Mouse (Mus musculus) monocyte, adult 2 months (primary cell): Measurements from ENCODE around the gene Adamtsl4.
"Not testable (repeated sequence)": the region's sequence is repeated elsewhere in the genome, so short reads cannot be mapped to it uniquely, and the experiment has no call there.

Source experiments
- DNase-seq, 2 experiments: peaks; one replicate each; pipeline ENCODE4 v3.0.0; 2022; ENCODE audit warnings: low spot score in 2 of 2, low read depth in 1 of 2

Gene Adamtsl4

DNA sequence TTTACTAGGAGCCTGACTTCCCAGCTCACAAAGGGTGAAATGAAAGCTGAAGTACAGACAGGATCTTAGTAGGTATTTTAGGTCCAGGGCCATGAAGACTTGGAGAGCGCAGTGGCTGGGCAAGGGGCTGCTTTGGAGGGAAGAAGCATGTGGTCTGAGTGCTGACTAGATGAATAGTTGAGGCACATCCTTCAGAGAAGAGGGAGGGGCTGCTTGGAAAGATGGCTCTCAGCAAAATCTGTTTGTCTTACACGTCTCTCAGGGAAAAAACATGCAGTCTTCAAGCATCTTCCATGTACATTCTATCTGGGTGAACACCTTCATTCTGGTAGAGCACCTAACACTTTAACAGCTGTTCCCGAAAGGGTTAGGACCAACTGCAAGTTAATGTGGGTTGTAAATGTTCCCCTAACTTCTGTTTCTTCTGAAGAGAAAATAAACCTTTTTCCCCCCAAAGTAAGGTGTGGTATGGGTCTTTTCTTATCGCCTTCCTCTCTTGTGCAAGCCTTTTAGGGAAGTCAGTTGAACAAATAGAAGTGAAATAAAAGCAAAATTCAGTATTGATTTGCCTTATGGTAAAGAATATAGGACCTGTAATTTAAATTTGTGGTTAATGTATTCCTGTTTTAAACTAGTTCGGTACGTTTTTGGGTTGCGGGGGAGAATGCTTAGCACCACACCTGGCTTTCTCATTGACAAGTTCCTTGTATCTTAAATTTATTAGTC lies 24.8 kb downstream of the Adamtsl4 start:
- no peak for DNase-seq

DNA sequence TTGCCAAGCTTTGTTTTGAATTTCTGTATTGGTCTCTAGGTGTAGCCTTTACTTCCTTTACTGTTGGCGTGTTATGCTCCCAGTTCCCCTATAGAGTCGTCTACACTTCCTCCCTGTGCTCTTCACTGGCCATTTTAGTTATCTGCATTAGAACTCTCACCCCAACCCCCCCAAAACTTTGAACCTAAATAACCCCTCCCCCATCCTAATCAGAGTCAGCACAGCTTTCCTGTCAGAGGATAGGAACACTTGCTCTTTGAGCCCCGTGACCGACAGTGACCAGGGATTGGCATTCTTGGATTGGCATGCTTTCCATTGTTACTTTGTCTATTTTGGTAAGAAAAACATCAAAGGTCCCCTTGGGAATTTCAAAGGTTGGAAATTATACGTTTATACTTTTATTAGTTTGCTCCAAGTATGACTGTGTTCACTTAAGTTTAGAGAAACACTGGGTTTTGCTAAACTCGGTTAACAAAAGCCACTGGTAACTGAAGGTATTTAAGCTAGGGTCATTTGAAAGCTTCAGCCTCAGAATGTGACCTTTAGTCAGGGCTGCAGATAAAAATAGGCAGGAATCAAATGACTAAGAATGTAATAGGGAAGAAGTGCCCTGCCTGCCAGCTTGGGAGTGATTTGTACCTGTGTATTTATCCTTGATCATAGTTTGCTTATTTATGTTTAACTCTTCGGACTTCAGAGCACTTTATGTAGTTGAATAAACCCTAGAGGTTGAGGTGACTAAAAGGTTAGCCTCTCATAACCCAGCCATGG lies 25.6 kb downstream of the Adamtsl4 start:
- DNase-seq: no peak

DNA sequence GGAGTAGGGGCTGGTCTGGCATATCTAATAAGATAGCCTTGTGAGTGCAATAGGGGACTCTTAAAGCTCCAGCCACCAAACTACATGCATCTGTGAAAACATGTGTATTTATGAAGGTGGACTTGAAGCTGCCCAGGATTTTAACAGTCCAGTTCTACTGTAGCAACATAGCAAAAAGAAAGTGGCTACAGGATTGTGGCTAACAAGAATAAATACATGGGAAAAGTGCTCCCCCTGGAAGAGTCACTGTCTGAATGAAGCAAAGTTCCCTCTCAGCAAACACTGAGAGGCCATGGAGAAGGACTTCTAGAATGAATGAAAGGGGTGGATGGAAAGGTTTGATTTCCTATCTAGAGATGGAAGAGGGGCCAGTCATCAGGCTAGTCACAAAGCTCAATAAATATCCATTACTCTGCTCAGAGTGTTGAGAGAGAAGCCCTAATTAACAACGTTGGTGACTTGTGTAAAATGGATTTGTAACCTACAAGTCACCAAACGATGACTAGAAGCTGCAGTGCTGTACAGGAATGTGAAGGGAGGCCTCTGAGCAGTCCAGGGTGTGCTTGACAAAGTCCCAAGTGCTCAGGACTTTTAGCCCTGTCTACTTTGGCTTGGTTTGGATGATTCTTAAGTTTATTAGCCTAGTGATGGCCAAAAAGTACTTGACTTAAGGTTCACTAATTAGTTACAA lies 26.8 kb downstream of the Adamtsl4 start:
- no peak for DNase-seq

DNA sequence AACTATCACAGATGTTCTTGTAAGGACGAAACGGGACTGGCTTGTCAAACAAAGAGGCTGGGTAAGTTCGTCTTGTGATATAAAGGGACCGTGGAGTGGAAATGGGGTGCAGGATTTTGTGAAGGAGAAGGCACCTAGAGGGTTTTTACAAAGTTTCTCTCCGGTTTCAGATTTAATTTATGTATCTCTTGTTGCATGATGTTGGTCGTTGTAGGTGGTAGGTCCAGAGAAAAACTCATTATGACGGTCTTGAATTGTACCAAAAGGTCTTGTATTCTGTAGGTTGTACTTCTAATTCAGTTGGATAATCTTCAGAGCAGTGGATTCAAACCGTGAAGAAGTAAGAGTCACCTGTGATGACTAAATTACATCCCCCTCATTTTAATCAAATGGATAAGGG lies 27.8 kb downstream of the Adamtsl4 start:
- DNase-seq: no peak

DNA sequence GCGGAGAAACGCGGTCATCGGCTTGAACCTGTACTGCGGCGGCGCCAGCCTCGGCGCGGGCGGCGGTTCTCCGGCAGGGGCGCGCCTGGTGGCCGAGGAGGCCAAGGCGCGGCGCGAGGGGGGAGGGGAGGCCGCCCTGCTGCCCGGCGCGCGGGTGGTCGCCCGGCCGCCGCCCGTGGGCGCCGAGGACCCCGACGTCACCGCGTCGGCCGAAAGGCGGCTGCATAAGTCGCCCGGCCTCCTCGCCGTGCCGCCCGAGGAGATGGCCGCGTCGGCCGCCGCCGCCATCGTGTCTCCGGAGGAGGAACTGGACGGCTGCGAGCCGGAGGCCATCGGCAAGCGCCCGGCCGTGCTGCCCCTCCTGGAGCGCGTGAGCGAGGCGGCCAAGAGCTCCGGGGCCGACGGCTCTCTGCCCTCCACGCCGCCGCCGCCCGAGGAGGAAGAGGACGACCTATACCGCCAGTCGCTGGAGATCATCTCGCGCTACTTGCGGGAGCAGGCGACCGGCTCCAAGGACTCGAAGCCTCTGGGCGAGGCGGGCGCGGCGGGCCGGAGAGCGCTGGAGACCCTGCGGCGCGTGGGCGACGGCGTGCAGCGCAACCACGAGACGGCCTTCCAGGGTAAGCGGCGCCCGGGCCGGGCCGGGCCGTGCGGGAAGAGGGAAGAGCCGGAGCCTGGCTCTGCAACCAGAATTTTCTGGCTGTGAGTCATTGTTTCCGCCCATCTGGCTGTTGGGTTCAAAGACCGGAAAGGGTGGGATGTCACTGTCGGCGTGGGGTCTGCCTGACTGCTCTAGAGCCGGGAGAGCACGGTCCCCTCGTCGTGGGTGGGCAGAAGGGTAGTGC lies 28.6 kb downstream of the Adamtsl4 start:
- peak in 1 of 2 experiments; percentile 57 for DNase-seq

DNA sequence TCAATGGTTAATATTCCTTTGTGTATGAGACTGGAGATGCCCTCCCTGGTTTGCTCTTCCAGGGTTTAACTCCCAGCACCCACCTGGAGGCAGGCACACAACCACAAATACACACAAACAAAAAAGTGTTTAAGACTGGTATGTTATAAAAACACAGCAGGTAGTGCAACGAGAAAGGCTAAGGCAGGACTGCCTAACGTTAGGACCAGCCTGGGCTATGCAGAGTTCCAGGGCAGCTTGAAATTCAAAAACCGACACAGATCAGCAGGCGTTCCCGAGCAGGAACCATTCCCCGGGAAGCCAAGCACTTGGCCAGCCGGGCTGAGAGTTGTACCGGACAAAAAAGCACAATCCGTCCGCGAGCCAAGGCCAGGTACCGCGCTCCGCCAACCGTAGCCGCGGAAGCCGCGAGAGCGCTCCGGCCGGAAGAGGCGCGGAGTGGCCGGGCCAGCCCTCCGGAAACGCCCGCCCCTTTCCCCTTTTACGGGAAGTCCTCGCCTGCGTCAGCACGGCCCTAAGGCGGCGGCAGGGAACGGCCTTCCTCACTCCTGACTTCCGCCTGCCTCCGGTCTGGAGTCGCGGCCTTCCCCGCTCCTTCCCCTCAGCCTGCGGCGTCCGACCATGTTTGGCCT lies 29.4 kb downstream of the Adamtsl4 start, which contains the start of gene Mcl1:
Mcl1 (plus strand) TSS at position 553 of the 632 bp plus-strand sequence.
- peak; percentile 91 to 94 for DNase-seq

DNA sequence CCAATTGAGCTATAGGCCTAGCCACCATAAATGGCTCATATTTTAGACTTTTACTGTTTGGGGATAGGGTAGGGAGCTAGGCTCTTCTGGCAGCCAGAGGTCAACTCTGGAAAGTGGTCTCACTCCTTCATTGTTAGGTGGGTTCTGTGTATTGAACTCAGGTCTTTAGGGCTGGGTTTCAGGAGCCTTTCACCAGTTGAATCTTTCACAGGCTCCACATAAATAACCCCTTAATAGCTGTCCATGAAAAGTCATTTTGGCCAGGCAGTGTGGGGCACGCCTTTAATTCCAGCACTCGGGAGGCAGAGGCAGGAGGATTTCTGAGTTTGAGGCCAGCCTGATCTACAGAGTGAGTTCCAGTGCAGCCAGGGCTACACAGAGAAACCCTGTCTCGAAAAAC lies 30.0 kb downstream of the Adamtsl4 start:
- DNase-seq: no peak

DNA sequence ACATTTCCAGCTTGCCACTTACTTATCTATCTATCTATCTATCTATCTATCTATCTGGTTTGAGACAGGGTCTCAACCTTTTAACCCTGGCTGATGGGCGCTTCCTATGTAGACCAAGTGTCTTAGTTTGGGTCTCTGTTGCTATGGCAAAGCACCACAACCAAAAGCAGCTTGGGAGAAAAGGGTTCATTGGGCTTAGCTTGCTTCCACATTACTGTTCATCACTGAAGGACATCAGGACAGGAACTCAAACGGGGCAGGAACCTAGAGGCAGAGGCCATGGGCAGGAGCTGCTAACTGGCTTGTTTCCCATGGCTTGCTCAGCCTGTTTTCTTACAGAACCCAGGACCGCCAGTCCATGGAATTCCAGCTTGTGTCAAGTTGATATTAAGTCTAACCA lies 30.6 kb downstream of the Adamtsl4 start:
- DNase-seq: no peak

DNA sequence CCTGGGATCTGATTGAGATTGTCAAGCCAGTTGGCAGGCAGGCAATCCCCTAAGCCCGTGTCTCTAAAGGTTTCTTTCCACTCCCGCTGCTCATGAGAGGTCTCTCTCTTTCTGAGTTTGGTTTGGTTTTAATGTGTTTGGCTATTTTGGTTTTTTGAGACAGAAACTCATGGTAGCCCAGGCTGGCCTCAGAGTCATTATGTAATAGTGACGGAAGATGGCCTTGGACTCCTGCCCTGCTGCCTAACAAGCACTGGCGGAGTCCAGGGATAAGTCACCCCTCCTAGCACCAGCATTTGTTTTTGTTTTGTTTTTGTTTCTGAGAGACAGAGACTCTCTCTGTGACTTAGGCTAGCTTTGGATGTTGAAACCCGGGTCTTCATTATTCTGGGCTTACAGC lies 32.3 kb downstream of the Adamtsl4 start:
- no peak for DNase-seq

DNA sequence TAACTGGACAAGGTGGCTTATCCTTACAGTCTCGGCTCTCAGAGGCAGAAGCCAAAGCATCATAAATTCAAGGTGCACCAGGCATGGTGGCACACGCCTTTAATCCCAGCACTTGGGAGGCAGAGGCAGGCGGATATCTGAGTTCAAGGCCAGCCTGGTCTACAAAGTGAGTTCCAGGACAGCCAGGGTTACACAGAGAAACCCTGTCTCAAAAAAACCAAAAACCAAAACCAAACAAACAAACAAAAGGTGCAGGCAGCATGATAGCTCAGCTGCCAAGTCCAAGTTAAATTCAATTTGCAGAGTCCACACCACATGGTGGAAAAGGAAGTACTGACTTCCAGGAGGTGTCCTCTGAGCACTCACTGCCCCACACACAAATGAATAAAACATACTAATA lies 33.3 kb downstream of the Adamtsl4 start:
- DNase-seq: not testable (repeated sequence)

DNA sequence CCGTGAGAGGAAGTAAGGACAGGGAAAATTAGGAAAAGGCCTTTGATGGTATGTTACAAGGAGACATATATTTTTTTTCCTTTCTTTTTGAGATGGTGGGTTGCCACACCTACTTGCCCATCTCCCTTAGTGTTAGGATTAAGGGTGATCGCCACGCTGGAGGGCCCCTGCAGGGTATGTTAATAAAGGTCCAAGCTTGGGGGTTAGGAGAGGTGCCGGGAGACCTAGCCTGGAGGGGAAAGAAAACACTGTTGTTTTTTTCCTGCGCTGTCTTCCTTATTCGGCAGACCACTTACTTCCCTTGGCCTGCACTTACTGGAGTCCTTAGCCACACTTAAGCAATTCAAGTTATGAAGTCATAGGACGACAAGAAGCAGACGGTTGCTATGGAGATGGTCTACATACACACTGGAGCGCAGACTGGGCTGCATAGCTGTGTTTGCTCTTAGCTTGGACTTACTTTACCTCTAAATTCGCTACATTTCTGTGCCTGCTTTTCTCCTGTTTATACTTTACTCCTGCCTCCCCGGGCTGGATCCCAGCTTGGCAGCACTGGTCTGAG lies 34.2 kb downstream of the Adamtsl4 start:
- peak; percentile 42 to 53 for DNase-seq

DNA sequence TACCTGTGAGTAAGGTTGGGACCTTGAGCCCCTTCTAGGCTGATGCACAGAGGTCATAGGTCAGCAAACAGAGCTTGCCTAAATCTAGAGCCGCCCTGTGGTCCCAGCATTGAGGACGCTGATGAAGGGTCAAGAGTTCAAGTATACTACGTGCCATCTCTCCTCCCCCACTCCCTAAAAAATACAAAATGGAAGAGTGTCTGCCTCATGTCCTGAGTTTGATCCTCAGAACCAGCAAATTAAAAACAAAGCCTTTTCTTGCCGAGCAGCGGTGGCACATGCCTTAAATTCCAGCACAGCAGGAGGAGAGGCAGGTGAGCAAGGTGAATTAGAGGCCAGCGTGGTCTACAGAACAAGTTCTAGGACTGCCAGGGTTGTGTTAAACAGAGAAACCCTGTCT lies 34.8 kb downstream of the Adamtsl4 start:
- DNase-seq: peak in 1 of 2 experiments; percentile 47

DNA sequence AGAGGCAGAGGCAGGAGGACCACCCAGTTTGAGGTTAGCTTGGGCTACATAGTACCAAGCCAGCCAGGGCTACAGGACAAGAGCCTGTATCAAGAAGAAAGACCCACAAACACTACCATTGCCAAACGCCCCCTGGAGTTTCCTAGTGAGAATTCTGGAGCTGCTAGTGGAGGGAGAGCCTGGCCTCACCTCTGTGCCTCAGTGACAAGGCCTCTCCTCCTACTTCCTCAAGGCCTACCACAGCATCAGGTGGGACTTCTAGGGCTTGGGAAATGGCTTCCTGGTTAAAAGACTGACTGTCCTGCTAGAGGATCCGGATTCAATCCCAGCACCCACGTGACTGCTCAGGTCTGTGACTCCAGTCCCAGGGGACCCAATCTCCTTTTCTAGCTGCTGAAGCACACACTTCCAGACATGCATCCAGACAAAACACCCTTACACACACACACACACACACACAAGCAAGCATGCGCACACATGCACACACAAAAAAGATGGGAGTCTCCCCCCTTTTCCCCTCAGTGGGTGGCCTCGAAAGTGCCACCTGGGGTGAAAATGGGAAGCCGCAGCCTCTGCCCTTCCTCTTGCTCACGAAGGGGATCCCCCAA lies 35.4 kb downstream of the Adamtsl4 start:
- peak; percentile 38 to 59 for DNase-seq

DNA sequence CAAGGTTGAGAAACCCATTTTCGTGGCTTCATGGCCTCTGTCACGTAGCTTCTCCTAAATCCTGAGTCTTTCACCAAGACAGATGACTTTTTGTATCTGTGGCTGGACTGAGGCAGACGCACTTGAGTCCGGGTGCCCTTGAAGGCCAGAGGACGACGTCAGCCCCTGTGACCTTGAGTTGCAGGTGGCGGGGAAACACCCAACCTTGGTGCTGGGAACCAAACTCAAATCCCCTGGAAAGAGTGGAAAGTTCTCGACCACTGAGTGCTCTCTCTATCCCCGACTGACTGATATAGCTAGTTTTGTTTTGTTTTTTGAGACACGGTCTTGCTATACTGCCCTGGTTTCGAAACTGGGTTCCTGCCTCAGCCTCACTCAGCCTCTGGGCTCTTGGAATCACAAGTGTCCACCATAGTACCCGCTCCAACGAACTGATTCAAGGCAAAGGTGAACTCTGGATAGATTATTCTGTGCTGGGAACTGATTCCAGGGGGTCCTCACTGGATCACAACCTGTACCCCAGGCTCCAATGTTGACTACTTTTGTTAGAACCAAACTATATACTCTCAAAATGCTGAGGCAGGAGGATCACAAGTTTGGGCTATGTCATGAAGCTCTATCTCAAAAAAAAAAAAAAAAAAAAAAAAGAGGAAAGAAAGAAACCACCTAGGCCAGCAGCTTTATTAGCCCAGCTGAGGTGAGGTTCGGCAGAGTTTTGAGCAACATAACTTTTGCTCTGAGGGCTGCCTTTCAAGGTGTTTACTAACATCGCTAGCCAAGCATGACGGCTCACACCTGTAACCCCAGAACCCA lies 36.1 kb downstream of the Adamtsl4 start:
- peak in 1 of 2 experiments; percentile 50 for DNase-seq

DNA sequence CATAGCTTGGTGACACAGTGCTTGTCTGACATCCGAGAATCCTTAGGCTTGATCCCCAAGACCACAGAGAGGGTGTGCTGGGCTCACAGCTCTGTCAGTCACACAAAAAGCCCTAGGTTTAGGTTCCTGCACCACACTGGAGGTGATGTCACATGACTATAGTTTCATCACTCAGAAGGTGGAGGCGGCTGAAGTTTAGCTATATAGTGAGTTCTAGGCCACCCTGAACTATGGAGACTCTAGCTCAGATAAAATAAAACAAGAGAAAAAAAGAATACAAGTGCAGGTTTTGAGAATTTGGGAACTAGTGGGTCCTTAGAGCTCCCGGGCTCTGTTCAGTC lies 36.7 kb downstream of the Adamtsl4 start:
- peak in 1 of 2 experiments; percentile 74 for DNase-seq

DNA sequence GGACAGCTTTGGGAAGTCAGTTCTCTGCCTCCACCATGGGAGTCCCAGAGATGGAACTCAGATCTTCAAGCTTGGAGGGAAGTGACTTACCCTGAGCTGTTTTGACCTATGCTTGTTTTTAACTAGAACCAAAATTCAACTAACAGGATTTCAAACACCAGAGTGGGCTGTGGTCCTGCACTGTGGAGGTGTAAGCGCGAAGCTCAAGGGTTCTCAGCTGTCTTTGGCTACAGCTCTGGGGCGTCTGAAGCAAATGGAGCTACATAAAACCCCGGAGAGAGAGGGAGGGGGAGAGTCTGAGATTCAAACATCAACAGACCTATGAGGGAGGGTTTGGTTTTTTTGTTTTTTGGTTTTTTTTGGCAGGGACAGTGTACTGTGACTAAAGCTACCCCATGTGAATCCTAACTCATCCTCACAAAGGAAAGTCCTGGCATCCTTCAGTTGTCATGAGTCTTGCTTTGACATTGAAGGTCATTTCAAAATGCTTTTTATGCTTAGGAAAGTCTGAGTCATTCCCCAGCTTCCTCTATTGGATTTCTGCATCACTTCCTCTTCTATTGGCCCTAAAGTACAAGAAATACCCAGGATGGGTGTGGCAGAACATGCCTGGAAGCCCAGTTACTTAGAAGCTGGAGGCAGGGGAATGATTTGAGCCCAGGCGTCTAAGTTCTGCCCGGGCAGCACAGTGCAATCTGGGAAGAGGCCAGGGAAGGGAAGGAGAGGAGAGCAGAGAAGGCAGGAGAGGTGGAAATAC lies 37.3 kb downstream of the Adamtsl4 start:
- DNase-seq: peak; percentile 44 to 81

DNA sequence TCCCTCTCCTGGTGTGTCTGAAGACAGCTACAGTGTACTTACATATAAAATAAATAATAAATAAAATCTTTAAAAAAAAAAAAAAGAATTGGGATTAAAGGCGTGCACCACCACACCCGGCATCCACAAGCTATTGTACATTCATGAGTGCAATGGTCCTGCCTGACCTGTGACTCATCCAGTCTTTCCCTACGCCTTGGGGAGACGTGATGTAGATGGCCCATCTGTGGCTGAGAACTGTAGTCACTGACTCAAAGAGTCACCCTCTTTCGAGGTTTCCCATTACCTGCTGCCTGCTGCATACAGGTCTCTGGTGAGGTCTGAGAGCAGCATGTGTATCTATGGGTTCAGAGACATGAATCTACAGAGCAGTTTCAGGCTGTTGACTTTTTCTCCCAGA lies 39.7 kb downstream of the Adamtsl4 start:
- no peak for DNase-seq
